Mouse (Mus musculus) frontal cortex, postnatal 36 days (tissue): ENCODE data around the gene Trio.

Experiments
- DNase-seq, 2 experiments: peaks; one replicate each; pipeline ENCODE4 v3.0.0; 2022; ENCODE audit warnings: low spot score in 2 of 2

The Trio gene

DNA sequence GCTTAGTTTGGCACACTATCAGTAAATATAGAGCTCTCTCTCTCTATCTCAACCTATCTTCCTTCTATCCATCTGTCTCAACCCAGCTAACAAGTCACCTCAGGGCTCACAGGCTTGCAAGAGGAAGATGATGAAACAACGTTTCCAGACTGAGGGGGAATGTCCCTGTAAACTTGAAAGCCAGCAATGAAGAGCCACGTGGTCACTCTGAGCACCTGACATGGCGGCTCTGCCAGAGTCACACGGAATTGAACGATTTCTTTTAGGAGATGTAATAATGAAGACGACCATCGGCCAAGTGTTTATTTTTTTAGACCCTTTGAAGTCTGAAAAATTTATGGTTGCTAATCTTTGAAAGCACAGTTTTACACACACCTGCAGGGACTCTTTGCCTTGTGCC, 251.2 kb downstream of the Trio start:
- DNase-seq: no peak

GRCm38 (mm10) chr15:27772125-27772627, 253.5 kb downstream of the Trio start:
- DNase-seq: no peak

GRCm38 (mm10) chr15:27771581-27771980, 254.1 kb downstream of the Trio start:
- no peak for DNase-seq

- DNase-seq: no peak
Observed at GRCm38 (mm10) chr15:27770513-27771196, 255.0 kb downstream of the Trio start.

- DNase-seq: no peak
Observed at GRCm38 (mm10) chr15:27761416-27761815, 264.2 kb downstream of the Trio start.

DNA sequence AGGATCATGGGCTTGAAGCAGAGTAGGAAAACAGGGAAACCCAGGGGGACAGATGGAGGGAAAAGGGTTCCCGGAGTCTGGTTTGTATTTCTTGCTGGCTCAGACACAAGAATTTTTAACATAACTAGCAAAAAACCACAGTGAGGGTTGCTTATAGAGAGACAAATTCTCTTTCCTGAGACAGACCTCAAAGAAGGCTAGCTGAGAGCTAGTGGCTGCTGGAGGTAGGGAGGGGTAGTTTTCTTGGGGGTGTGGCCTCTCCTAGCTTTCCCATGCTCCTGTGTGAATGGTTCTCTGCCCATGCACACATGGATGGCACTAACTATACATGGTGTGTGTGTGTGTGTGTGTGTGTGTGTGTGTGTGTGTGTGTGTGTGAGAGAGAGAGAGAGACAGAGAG, 265.0 kb downstream of the Trio start:
- no peak for DNase-seq

DNA sequence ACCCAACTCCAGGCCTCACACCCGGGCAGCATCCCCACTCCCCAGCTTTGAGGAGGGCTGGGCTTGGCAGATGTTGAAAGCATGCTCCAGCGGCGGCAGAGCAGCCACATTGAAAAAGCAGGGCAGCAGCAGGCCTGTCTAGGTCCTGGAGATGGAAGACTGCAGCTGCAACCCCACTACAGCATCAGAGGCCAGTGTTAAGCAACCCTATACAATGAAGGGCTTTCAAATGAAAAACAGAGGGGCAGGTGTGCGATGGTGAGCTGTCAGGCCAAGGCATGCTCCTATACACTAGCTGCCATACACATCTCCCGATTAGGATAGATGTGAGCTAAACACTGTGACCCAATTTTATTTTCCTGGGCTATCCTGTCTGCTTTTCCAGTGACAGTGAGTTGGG, 265.8 kb downstream of the Trio start:
- no peak for DNase-seq

- DNase-seq: no peak
Observed at GRCm38 (mm10) chr15:27758680-27759079, 267.0 kb downstream of the Trio start.

- no peak for DNase-seq
Observed at GRCm38 (mm10) chr15:27756426-27756825, 269.2 kb downstream of the Trio start.

GRCm38 (mm10) chr15:27754571-27755260, 270.9 kb downstream of the Trio start:
- no peak for DNase-seq

DNA sequence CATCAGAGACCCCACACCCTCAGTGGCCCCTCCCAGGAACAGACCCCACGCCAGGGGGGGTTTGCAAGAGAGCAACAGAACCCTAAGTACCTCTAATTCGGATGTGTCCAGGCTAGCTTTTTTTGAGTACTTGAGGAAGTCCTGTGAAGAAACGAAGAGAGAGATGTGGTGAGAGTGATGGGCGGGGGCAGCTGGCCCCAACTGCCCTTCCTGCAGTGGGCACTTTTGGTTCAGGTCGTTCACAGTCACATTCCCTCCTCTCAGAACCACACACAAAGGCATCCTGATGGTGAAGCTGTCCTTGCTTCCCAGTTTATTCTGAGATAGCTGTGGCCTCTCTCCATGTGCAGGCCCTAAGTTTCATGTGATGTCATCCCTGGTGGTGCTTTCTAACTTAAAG, 271.7 kb downstream of the Trio start:
- DNase-seq: no peak

DNA sequence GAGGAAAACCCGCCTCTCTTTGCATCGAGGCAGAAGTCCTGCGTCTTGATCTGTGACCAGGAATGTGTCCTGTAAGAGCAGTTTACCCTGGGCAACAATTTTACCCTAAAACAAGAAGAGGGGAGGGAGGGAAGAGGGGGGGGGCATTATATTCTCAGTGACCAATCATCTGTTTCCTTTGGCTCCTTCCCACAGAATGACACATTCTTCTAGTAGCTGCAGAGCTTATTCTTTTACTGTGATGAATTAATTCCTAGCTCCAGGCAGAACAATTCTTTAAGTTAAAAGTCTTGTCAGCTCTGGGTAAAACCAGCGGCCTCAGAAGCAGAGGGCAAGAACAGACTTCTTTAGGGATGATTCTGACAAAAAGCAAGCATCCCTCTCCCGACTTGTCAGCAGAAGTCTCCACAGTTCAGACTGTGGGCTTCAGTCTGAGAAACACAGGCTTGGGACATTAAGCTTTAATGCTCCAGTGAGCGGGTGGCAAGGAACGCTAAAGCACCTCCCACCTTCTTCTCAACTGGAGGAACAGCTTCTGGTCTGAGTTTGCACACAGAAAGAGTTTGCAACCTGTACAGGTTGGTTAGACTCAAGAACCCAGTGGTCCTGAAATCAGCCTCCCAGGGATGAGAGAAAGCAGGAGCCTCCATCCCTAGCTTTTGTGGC, 272.8 kb downstream of the Trio start:
- DNase-seq: no peak

- DNase-seq: peak; percentile 44 to 55
Observed at GRCm38 (mm10) chr15:27751612-27752405, 273.8 kb downstream of the Trio start.

DNA sequence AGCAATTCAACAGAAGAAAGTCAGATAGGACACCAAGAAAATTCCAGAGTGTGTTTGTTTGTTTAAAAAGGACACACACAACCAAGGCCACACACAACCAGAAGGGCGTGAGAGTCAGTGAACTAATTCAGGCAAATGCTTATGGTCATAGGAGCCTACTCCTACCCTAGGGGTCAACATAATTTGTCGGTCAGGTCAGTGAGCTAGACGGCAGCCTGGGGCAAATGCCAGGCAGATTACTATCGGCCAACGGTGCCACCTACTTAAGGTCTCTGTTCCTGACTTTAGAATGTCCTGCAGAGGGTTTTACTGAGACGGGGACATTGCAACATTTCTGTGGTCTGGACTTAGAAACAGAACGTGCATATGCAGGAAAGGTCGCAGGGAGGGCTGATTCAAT, 276.9 kb downstream of the Trio start:
- no peak for DNase-seq

- no peak for DNase-seq
Observed at GRCm38 (mm10) chr15:27747512-27747911, 278.1 kb downstream of the Trio start.

DNA sequence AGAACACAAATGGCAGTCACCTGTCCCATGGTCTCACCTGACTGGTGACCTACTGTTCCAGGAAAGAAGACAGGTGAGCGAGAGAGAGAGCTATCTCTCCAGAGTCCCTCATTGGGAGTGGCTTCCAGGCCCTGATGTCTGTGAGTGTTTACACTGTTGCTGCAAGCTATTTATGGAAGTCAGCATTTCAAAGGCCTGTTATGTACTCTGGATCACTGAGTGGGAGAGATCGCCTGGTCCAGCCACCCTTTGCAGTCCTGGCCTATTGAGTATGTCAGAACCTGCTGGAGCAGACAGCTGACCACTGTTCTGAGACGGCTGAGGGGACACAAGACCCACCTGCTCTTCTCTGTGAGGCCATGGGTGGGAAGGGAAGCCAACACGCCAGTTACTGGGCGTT, 280.7 kb downstream of the Trio start:
- DNase-seq: no peak

DNA sequence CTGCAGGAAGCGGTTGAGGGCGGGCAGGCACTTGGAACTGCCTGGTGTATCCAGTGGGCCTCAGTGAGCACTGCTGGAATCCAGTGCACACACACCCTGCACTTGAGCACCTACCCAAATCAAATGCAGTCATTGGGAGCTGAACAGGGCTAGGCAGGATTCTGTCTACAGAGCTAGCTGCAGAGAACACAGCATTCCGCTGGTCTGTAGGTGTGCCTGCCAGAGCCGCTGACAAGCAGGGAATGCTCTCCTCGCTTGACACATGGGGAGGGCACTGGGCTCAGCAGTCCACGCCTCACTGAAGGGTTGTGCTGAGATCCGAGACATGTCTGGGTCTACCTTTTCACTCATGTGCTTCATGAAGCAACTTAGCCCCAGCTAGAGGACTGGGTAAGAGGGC, 285.6 kb downstream of the Trio start:
- DNase-seq: no peak

GRCm38 (mm10) chr15:27731818-27732217, 293.8 kb downstream of the Trio start:
- no peak for DNase-seq

- no peak for DNase-seq
Observed at GRCm38 (mm10) chr15:27726228-27726627, 299.4 kb downstream of the Trio start.

DNA sequence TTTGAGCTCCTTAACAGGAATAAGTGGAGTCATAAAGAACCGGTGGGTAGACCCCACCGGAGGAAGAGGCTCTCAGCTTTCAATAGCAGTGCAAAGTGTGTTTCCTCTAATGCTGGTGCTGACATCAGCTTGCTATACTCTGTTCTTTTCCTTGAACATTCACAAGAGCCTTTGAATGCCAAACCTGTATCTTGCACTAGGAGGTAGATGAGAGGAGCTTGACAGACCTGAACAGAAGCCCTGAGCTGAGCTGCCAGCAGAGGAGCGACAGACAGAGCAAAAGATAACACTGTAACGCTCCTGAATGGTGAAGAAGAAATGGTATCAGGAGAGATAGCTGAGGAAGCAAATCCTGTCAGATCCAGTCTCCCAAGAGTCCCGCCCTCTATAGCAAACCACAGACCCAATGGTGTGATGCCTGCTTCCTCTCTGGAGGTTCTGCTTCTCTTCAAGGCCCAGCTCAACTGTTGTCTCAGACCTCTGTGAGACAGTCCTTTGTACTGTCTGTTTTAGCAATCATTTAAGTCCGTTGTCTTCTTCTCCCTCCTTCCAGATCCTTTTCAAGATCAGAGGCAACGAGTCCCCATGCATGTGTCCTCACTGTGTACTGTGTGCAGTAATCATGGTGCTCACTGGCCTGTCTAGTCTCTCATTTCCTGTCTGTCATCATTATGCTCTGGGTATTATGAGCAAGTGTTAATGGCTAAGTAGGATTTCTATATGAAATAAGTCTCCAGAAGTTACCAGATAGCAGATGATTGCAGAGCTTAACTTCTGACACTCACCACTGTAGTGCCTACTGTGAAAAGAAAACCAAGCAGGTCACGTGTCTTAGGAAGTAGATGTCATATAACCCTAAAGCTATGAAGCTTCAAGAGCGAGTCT, 300.6 kb downstream of the Trio start:
- DNase-seq: no peak

- no peak for DNase-seq
Observed at GRCm38 (mm10) chr15:27724298-27724697, 301.4 kb downstream of the Trio start.
